Mouse (Mus musculus) R1 (cell line): Measurements from ENCODE around the gene Tpbpb.
"Not testable (repeated sequence)": the region's sequence is repeated elsewhere in the genome, so short reads cannot be mapped to it uniquely, and the experiment has no call there.

Experiments
- DNase-seq: peaks from one replicate; pipeline ENCODE4 v3.0.0-alpha.2; 2018; ENCODE audit warnings: low read depth, low spot score

Tpbpb gene

GRCm38 (mm10) chr13:60904780-60905179 lies at the start of gene Tpbpb:
Gene Tpbpb, minus strand, starts transcription at chr13:60904880.
- DNase-seq = not testable (repeated sequence)

GRCm38 (mm10) chr13:60941884-60942283 lies 37.2 kb upstream of the Tpbpb start, which contains the start of gene Tpbpa:
Gene Tpbpa, minus strand, starts transcription at chr13:60941984.
- not testable (repeated sequence) for DNase-seq

DNA sequence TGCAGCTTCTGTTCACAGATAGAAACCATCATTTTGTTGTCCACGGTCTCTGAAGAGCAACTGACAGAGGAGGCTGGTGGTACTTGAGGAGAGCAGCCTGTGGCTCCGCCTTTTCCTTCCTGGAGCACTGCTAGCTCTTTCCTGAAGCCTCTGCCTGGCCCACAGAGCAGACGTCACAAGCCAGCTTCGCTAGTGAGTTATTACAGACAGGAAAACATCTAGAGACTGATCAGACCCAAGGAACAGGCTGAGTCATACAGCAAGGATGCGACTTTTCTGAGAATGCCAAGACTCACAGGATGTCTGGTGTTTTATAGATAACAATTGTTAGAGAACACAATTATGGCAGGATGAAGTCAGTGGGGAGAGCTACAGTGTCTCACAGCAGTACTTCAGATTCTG lies 31.8 kb upstream of the Tpbpb start, which contains the start of the genes Gm49391 and Ctla2a:
Gene Gm49391, minus strand, starts transcription at position 72 of the 402 bp plus-strand sequence.
Gene Ctla2a, minus strand, starts transcription at position 126 of the 402 bp plus-strand sequence.
- no peak for DNase-seq

DNA sequence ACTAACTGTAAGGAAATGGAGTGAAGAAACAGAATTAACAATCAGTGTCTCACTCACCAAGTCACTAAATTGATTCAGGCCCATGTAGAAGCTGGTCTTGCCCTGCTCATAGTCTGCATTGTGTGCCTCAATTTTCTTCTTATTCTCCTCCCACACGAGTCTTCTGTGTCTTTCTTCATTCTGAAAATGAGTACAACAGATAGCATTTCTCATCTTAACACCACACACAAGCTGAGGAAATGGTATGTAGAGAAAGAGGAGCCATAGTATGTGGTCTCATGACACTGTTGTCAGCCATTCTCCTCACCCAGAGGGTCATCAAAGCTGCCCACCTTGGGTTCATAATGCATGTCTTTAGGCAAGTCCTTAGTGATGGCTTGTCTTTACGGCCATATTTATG lies 30.8 kb upstream of the Tpbpb start, which contains the start of gene Gm49393:
Gene Gm49393, minus strand, starts transcription at position 101 of the 400 bp plus-strand sequence.
- not testable (repeated sequence) for DNase-seq

DNA sequence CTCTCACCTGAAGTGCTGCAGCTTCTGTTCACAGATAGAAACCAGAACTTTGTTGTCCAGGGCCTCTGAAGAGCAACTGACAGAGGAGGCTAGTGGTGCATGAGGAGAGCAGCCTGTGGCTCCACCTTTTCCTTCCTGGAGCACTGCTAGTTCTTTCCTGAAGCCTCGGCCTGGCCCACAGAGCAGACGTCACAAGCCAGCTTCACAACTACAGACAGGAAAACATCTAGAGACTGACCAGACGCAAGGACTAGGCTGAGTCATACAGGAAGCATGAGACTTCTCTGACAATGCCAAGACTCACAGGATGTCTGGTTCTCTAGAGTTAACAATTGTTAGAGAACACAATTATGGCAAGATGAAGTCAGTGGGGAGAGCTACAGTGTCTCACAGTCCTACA lies 7.4 kb downstream of the Tpbpb start, which contains the start of gene Ctla2b:
Gene Ctla2b, minus strand, starts transcription at position 120 of the 400 bp plus-strand sequence.
- no peak for DNase-seq

DNA sequence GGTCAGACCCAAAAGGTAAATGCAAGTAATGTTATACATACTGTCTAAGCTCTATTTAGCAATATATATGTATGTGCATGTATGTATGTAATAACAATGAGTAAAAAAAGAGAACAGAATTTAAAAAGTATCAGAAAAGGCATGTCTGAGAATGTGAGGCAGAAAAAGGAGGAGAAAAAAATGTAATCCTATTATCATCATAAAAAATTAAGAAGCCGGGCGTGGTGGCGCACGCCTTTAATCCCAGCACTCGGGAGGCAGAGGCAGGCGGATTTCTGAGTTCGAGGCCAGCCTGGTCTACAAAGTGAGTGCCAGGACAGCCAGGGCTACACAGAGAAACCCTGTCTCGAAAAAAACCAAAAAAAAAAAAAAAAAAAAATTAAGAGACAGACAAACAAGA lies 7.9 kb downstream of the Tpbpb start, which contains the start of gene Gm49392:
Gene Gm49392, minus strand, starts transcription at position 101 of the 400 bp plus-strand sequence.
- not testable (repeated sequence) for DNase-seq

GRCm38 (mm10) chr13:60895406-60896160 lies 9.1 kb downstream of the Tpbpb start:
- DNase-seq = no peak

DNA sequence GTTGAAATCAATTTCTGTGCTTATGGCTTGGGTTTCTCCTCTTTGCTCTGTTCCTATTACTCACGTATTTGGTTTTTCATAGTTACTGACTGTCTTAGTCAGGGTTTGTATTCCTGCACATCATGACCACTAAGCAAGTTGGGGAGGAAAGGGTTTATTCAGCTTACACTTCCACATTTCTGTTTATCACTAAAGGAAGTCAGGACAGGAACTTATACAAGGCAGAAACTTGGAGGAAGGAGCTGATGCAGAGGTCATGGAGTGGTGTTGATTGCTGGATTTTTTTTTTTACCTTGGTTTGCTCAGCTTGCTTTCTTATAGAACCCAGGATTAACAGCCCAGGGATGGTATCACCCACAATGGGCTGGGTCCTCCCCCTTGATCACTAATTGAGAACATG lies 12.4 kb downstream of the Tpbpb start:
- no peak for DNase-seq

DNA sequence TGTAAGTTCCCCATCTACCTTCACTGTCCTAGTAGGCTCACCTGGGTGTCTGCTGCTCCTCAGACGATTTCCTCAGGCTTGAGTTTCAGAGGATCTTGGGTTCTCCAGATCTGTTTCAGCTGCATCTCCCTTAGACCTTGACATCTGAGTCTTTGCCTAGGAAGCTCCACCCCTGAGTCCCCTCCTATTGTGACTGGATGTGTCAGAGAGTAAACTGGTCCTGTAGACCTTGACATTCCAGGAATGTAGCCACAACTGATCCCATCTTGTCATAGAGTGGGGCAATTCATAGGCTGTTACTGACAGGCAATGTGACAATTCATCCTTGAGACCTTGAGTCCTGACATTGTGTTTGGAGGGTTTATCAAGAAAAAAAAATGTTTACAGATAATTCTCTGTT lies 40.4 kb downstream of the Tpbpb start, which contains the start of gene 4930486L24Rik:
Gene 4930486L24Rik, minus strand, starts transcription at position 195 of the 400 bp plus-strand sequence.
- no peak for DNase-seq
